25 mouse cellular contexts compared by ENCODE assay signal in the genomic region with DNA sequence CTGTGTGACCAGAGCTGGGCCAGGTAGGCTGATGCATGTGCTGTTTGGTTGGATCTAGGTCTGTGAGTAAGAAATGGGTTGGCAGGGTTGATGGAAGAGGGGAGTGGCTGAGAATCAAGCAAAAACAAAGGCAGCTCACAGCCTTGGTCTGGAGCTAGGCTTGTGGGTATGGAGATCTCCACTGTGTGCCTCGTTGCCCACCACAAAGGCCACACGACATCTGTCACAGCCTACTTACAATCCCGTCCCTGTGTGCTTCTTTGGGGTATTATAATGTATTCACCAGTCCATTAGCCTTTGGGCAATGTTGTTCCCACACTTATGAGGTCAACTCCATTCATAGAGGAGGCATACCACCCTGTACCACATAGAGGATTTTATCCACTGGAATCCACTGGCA.
"Had no signal": no experiment of that assay in that cellular context is flagged by ENCODE, and none has a peak within 500 bp of the region (broad histone marks: within the 10 kb centered on the region; RNA-seq: fewer than 3 reads in every experiment).

No protein-coding gene starts in this region.

- H3K27ac ChIP-seq: gastrocnemius, adult 2 months; hindbrain, embryonic 10.5 days; hindbrain, embryonic 13.5 days; hindbrain, embryonic 15.5 days; hindbrain, postnatal 0 days; kidney, embryonic 15.5 days; kidney, postnatal 0 days; limb, embryonic 12.5 days had no signal

- H3K27me3 ChIP-seq: heart, embryonic 12.5 days; hindbrain, embryonic 13.5 days; hindbrain, embryonic 15.5 days; kidney, embryonic 15.5 days; limb, embryonic 12.5 days had no signal

- H3K9ac ChIP-seq: heart, embryonic 12.5 days; hindbrain, embryonic 13.5 days; hindbrain, embryonic 15.5 days; kidney, embryonic 15.5 days; limb, embryonic 12.5 days had no signal

- H3K4me1 ChIP-seq: heart, embryonic 12.5 days; hindbrain, embryonic 10.5 days; hindbrain, embryonic 13.5 days; hindbrain, embryonic 15.5 days; kidney, embryonic 15.5 days; limb, embryonic 12.5 days had no signal

- H3K9me3 ChIP-seq: hindbrain, embryonic 15.5 days; kidney, embryonic 15.5 days had no signal

- H3K4me2 ChIP-seq: heart, embryonic 12.5 days; hindbrain, embryonic 13.5 days; hindbrain, embryonic 15.5 days; kidney, embryonic 15.5 days; limb, embryonic 12.5 days; liver, embryonic 11.5 days had no signal

- H3K4me3 ChIP-seq: gastrocnemius, adult 2 months; heart, embryonic 12.5 days; hindbrain, embryonic 10.5 days; hindbrain, embryonic 13.5 days; hindbrain, embryonic 15.5 days; kidney, embryonic 15.5 days; limb, embryonic 12.5 days had no signal

- ATAC-seq: forebrain, embryonic 16.5 days; hindbrain, postnatal 0 days; intestine, embryonic 16.5 days had no signal

- H3K36me3 ChIP-seq: heart, embryonic 12.5 days; hindbrain, embryonic 10.5 days; hindbrain, embryonic 13.5 days; hindbrain, embryonic 15.5 days; kidney, embryonic 15.5 days; limb, embryonic 12.5 days had no signal

- DNase-seq: gastrocnemius, adult 2 months; gastrocnemius, postnatal 10 days; gastrocnemius, postnatal 25 days; heart, postnatal 10 days; heart, postnatal 4 days; kidney, adult 11 months; kidney, adult 2 months; kidney, adult 9 months; kidney, postnatal 14 days; kidney, postnatal 36 days; layer of hippocampus, adult 9-11 months; layer of hippocampus, postnatal 36 days; left cerebral cortex, postnatal 4 days; liver had no signal
